Mouse (Mus musculus) lung, adult 2 months (tissue): ENCODE measurements around the gene Sorcs3.

Experiments
- CTCF ChIP-seq: fragments of 200-500 bp; IDR thresholded peaks from 2 replicates; pipeline ENCODE4 v1.5.1; 2011; ENCODE audit warnings: mild to moderate bottlenecking, low read length, control low read depth; ENCODE audit not compliant: insufficient read depth
- POLR2A ChIP-seq: fragments of 200-500 bp; IDR thresholded peaks from 2 replicates; pipeline ENCODE4 v1.6.1; 2011; ENCODE audit warnings: low read depth, mild to moderate bottlenecking, control low read depth, low read length, borderline replicate concordance; ENCODE audit errors: extremely low read depth

DNA sequence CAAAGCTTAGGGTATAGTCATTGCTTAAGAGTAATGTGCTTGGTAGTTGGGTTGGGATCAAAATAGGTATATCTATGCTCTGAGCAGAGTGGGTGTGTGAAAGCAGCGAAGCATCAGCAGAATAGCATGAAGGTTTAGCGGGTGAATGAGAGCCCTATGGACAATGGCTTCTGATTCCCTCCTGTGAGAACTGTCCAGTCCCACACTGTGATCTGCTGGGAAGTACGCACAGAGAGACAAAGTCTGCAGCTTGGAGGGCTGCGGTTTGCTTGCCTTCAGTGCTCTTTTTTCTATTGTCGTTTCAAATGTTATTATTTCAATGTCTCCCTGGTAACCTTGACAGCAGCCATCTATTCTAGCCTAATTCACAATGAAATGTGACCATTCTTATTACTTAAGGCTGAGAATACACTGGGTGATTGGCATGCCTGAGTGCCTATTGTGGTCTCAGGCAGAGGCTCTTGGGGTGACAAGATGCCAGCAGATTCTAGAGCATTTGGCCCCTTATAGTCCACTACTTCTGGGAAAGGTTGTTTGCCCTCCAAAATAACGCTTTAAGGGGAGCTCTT, 520.1 kb downstream of the Sorcs3 start:
- no peak for TF ChIP-seq CTCF
- no peak for TF ChIP-seq POLR2A
